Mouse (Mus musculus): ENCODE results near the gene Tktl1. TPM values are rescaled to one million over a fixed set of nuclear protein-coding genes. Genes with fewer than 3 reads are reported as not detected.

Tktl1 gene
- 0.10 and 0.16 TPM in 2 replicates for polyA plus RNA-seq (2015; fragmentation: Nextera tagmentation; extraction: Ambion mirVana)

DNA sequence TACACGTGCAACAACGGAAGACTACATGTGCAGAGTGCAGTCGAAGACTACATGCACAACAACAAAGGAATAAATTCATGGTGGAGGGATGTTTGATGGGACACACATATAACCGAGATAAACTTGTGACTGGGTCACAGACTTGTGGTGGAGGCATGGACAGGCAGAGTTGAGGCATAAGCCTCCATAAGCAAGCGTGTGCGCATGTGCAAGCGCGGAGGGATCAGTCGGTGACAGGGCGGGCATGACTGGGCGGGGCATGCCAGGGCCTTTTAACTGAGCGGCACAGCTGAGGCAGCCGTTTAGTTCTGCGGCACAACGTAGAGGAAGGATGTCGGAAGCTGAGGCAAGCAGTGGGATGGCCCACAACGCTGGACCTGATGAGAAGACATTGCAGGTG, at the start of gene Tktl1:
Gene Tktl1, plus strand, starts transcription at position 301 of the 400 bp plus-strand sequence.

DNA sequence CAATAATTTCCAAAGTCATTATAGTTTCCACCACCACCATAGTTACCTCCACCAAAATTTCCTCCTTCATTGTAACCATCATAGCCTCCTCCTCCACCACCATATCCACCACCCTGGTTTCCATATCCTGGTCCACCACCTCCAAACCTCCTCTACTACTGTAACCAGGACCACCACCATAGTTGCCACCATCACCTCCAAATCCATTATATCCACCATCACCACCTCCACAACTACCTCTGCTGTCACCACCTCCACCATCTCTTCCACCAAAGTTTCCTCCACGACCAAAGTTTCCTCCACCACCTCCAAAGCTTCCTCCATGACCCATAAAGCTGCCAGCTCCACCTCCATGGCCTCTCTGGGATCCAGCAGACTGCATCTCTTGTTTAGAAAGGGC, 41.8 kb upstream of the Tktl1 start, which contains the start of gene Mecp2:
Gene Mecp2, minus strand, starts transcription at position 101 of the 400 bp plus-strand sequence.

DNA sequence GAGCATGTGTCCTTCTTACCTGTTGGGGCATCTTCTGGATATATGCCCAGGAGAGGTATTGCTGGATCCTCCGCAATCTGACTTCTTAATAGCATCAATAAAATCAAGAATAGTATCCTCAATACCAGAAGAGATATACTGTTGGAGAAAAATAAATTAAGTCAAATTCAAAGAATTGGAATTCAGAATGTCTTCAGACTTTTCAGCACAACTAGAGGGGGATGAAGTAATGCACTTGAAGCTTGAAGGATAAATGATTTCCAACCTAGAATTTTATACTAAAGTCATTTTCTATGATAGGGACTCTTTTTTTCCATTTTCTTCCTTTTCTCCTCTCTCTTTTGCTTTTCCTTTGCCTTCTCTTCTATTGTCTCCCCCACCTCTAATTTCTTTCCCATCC, 9.3 kb upstream of the Tktl1 start, which contains the start of gene Tex28:
Gene Tex28, minus strand, starts transcription at position 101 of the 400 bp plus-strand sequence.

GRCm38 (mm10) chrX:74249615-74250014, 72.6 kb downstream of the Tktl1 start, which contains the start of gene Flna:
TSS of gene Flna (minus strand) at chrX:74249820.

GRCm38 (mm10) chrX:74254153-74254887, 77.3 kb downstream of the Tktl1 start, which contains the start of gene Emd:
TSS of gene Emd (plus strand) at chrX:74254687.

Other genes with a start within 250 kb of the Tktl1 start
- gene Renbp, start 246.4 kb upstream of the Tktl1 start, polyA plus RNA-seq (2015; fragmentation: Nextera tagmentation; extraction: Ambion mirVana): 40.5 and 45.6 TPM in 2 replicates
- gene Hcfc1, start 210.9 kb upstream of the Tktl1 start, polyA plus RNA-seq (2015; fragmentation: Nextera tagmentation; extraction: Ambion mirVana): 17.5 and 18.5 TPM in 2 replicates
- gene Irak1, start 153.3 kb upstream of the Tktl1 start, polyA plus RNA-seq (2015; fragmentation: Nextera tagmentation; extraction: Ambion mirVana): 48.4 and 55.3 TPM in 2 replicates
- gene Opn1mw, start 49.8 kb upstream of the Tktl1 start, polyA plus RNA-seq (2015; fragmentation: Nextera tagmentation; extraction: Ambion mirVana): not detected in 2 replicates
- gene Mecp2, start 41.9 kb upstream of the Tktl1 start, polyA plus RNA-seq (2015; fragmentation: Nextera tagmentation; extraction: Ambion mirVana): 8.5 and 9.1 TPM in 2 replicates
- gene Tex28, start 9.4 kb upstream of the Tktl1 start, polyA plus RNA-seq (2015; fragmentation: Nextera tagmentation; extraction: Ambion mirVana): not detected in 2 replicates
- gene Flna, start 72.6 kb downstream of the Tktl1 start, polyA plus RNA-seq (2015; fragmentation: Nextera tagmentation; extraction: Ambion mirVana): 1,264 and 1,315 TPM in 2 replicates
- gene Emd, start 77.4 kb downstream of the Tktl1 start, polyA plus RNA-seq (2015; fragmentation: Nextera tagmentation; extraction: Ambion mirVana): 27.8 and 28.9 TPM in 2 replicates
- gene Rpl10, start 93.6 kb downstream of the Tktl1 start, polyA plus RNA-seq (2015; fragmentation: Nextera tagmentation; extraction: Ambion mirVana): 802 and 865 TPM in 2 replicates
- gene Taz, start 104.7 kb downstream of the Tktl1 start, polyA plus RNA-seq (2015; fragmentation: Nextera tagmentation; extraction: Ambion mirVana): 50.5 and 56.1 TPM in 2 replicates
- 18.6 and 20.0 TPM in 2 replicates for gene Dnase1l1, start 105.1 kb downstream of the Tktl1 start, polyA plus RNA-seq (2015; fragmentation: Nextera tagmentation; extraction: Ambion mirVana)
- gene Atp6ap1, start 119.8 kb downstream of the Tktl1 start, polyA plus RNA-seq (2015; fragmentation: Nextera tagmentation; extraction: Ambion mirVana): 97.3 and 109 TPM in 2 replicates
- gene Gdi1, start 127.7 kb downstream of the Tktl1 start, polyA plus RNA-seq (2015; fragmentation: Nextera tagmentation; extraction: Ambion mirVana): 106 and 112 TPM in 2 replicates
- gene Fam50a, start 135.8 kb downstream of the Tktl1 start, polyA plus RNA-seq (2015; fragmentation: Nextera tagmentation; extraction: Ambion mirVana): 38.8 and 45.1 TPM in 2 replicates
- 2.2 and 2.3 TPM in 2 replicates for gene Plxna3, start 151.8 kb downstream of the Tktl1 start, polyA plus RNA-seq (2015; fragmentation: Nextera tagmentation; extraction: Ambion mirVana)
- 74.8 and 80.3 TPM in 2 replicates for gene Lage3, start 176.4 kb downstream of the Tktl1 start, polyA plus RNA-seq (2015; fragmentation: Nextera tagmentation; extraction: Ambion mirVana)
- 65.4 and 70.7 TPM in 2 replicates for gene Ubl4a, start 196.0 kb downstream of the Tktl1 start, polyA plus RNA-seq (2015; fragmentation: Nextera tagmentation; extraction: Ambion mirVana)
- gene Slc10a3, start 196.1 kb downstream of the Tktl1 start, polyA plus RNA-seq (2015; fragmentation: Nextera tagmentation; extraction: Ambion mirVana): 18.1 and 19.6 TPM in 2 replicates
- gene Fam3a, start 216.0 kb downstream of the Tktl1 start, polyA plus RNA-seq (2015; fragmentation: Nextera tagmentation; extraction: Ambion mirVana): 27.6 and 28.2 TPM in 2 replicates
- 17.3 and 17.9 TPM in 2 replicates for gene Ikbkg, start 216.0 kb downstream of the Tktl1 start, polyA plus RNA-seq (2015; fragmentation: Nextera tagmentation; extraction: Ambion mirVana)

Measured in urinary bladder, postnatal 0 days (tissue).